Mouse (Mus musculus): ENCODE measurements around the gene Cacng5.

Gene Cacng5

DNA sequence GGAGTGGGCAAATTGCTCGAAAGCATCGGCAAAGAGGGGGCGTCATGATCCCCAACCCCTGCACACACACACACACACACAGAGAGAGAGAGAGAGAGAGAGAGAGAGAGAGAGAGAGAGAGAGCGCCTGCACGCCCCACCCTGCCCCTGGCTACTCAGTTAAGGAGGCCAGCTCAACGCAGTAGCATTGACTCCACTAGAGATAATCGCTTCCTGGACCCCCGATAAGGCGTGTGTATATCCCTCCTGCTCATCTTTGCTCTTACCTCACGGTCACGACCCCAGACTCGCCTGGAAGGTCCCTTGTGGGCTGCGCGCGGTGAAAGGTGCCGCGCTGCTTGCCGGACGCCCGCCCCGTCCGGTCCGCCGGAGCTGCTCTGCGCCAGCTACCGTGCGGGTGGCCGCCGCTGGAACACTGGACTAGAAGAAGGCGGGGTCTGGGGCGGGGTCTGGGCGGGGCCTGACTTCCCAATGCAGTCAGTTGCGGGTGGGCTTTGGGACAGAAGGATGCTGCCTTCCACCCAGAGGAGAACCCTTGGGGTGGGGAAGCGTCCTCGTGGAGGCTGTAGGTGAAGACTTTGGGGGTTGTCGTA, at the start of gene Cacng5:
Cacng5 (minus strand) TSS at position 422 of the 593 bp plus-strand sequence.
- no peak for DNase-seq (ENCODE audit: extremely low read depth, low read depth)

DNA sequence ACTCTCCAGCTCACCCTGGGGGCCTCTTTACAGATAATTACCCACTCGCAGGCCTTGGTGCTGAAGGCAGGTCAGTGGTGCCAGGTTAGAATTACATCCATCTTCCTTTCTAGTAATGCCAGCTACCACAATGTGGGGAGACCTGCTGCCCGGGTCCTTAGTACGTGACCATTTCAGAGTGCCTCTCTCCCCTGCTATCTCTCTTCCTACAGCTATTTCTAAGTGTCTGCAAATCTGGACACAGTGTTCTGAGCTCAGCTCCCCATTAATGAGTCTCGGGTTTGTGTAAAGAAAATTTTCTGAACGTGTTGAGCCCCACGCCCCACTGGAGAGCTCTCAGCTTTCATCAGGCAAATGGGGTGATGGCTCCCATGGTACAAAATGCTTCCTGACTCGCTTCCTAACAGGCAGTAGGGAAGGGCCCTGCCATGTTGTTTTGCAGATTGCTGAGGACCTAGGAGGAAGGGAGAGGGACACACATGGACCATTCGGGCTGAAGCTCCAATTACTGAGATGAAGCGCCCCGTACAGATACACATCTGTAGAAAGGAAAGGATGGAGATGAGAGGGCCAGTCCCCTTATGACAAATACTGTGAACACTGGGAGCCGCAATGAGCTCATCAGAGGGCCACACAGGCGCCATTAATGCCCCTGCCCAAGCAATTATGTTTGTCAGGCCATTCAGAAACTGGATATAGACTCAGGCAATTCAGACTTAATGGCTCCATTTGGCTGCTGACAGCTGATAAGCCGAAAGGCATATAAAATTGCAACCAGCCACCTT, 42.9 kb upstream of the Cacng5 start:
- no peak for DNase-seq (ENCODE audit: extremely low read depth, low read depth)

DNA sequence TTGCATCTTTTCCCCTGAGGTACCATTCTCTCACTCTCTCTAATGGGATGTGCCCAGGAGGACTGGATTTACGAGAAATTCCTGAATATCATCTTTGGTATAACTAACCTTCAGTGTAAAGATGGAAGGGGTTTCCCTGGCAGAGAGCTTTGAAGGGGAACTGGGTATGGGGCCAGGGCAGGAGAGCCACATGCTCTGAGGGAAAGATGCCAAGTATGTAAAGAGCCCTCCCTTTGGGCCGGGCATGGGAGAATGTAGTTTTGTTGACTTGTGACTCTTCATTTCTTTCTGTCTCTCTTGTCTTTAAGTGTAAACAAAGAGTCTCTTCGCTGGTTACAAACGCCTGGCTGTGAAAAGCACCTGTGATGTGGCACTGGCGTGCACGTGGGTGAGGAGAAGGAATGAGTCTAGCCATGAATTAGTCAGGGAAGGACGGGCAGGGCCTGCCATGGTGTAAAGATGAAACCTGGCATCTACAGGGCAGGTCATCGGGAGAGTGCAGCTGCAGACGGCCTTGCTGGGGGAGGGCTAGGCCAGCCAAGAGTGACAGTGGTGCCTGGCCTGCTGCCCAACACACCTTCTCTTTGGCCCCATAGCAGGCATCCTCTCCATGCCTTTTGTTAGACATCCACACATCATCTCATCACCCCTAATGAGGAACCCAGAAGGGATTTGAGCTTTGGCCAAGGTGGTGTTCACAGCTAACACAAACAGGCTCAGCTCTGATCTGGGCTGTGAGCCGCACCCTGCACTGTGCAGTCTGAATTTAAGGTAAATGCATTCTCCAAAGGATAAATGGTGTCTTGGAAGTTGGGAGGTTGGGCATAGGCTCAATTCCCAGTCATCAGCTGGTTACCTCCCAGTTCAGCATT, 40.6 kb upstream of the Cacng5 start:
- no peak for DNase-seq (ENCODE audit: extremely low read depth, low read depth)

DNA sequence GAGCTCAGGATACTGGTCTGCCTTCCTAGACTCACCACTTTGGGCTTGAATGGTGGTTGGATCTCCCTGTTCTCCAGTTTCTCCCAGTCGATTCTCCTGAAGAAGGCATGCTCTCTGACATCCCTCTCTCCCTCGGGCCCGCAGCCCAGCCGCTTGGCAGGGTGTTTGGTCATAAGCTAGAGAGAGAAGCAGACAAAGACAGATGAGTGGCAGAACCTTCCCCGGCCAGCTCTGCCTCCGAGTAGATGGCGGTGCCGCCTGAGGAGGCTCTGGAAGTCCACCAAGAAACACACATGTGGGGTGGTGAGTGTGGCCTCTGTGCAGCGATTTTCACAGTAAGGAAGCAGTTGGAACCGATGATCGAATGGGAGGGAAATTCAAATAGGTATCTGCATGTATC, 36.6 kb upstream of the Cacng5 start:
- no peak for DNase-seq (ENCODE audit: extremely low read depth, low read depth)

DNA sequence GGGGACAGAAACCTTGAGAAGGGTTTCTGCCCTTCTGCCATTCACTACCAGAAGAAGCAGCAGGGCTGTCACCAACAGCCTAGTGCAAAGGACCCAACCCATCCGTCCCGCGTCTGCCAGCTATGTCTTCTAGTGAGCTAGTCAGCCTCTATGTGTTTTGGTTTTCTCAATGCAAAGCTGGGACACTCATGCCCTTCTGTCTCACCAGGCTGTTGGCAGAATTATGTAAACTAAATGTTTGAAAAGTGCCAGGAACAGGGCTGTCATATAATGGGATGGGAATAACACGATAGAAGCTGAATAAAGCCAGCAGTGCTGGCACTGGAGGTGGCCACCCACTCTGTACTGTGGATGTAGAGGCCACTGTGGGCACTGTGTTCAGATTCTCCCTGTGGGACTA, 35.8 kb upstream of the Cacng5 start:
- DNase-seq (ENCODE audit: extremely low read depth, low read depth): no peak

DNA sequence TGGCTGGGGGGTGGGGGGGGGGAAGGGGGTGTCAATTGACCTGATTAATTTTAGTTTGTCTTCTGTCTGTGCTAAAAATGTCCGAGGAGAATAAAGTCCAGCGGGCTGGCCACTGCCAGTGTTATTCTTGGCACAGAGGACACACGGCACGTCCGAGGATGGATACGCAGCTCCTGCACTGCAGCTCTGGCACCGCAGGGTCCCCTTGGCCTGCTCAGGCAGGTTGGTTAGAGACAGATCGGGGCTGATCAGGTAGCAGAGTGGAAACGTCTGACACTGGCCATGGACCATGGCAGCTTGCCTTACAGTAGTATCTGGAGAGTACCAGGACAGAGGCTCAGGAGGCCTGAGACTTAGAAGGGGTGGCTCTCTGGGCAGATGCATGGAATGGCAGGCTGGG, 35.4 kb upstream of the Cacng5 start:
- no peak for DNase-seq (ENCODE audit: extremely low read depth, low read depth)

DNA sequence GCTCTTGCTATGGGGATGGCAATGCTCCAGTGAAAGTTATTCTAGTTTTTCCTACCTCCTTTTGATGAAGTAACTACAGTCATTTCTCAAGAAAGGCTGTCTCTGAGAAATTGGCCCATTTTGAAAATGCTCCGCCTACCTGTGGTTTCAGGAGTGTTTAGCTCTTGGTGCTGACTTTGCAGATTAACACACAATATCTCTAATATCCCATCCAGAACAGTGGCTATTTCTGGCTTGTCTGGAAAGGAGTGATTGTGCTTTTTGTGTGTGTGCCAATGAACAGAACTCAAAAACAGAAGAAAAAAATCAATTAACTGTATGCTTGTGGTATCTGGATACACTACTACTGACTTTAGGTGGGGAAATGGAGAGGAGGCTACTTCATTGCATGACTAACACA, 33.1 kb upstream of the Cacng5 start:
- no peak for DNase-seq (ENCODE audit: extremely low read depth, low read depth)

DNA sequence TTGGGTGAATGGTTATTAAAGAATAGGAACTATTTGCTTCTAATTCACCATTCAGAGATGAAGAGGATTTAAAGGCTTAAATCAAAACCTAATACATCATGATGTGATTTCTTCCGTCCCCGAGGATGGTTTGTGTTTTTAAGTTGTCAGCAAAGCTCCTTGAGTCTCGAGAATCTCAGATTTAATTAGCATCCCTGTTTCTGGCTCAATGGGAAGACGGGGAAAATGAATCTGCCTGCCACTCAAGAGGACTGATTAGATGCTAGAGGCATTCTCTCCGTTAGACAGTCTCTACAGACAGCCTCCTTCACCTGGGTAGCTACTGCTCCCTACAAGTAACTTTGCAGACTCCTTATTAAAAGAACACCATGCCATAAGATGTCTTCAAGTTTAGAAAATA, 32.0 kb upstream of the Cacng5 start:
- DNase-seq (ENCODE audit: extremely low read depth, low read depth): no peak

DNA sequence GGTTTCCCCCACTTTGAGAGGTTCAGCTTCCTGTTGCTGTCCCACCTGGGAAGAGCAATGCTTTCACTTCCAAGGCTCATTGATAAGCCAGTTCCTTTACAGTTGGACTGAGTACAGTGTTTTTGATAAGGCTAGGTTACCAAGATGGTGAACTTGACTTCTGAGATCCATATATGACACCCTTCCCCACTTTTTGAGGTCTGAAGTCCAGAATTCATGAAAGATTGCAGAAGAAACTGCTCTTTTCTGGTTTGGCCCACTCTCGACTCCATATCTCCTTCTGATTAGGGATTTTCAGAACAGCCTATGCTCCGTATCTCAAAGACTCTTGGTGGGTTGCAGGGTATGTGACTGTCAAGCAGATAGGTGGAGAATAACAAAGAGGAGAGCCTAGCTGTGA, 22.1 kb upstream of the Cacng5 start:
- no peak for DNase-seq (ENCODE audit: extremely low read depth, low read depth)

DNA sequence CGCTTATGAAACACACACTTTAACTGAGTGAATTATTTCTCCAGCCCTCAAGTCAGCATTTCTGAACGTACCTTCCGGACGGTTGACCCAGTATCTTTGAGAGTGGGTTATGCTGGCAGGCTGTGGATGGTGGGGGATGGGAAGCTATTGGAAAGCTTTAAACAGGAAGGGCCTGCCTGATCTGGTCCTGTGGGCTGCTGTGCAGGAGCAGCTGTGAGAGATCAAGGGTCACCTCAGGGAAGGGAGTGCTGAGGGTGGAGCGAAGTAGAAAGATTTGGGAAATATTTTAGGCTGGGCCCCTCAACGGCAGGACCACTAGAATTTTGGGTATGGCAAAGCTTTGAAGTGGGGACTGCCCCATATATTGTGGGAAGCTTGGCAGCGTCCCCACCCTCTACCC, 16.9 kb upstream of the Cacng5 start:
- no peak for DNase-seq (ENCODE audit: extremely low read depth, low read depth)

DNA sequence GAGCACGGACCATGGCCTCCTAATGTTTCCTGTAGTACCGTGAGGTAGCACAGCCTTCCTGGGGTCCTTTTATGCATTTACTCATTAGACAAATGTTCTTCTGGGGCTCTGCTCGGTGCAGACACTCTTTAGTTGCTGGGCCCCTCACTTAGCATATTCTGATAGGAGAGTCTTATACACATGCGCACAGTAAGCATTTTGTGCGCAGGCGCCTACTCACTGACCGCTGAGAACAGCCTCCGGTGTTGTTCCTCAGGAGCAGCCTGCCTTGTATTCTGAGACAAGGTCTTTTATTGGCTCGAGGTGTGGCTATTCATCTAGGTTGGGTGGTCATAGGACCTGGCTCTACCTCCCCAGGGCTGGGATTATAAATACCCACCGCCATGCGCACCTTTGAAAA, 16.4 kb upstream of the Cacng5 start:
- DNase-seq (ENCODE audit: extremely low read depth, low read depth): no peak

DNA sequence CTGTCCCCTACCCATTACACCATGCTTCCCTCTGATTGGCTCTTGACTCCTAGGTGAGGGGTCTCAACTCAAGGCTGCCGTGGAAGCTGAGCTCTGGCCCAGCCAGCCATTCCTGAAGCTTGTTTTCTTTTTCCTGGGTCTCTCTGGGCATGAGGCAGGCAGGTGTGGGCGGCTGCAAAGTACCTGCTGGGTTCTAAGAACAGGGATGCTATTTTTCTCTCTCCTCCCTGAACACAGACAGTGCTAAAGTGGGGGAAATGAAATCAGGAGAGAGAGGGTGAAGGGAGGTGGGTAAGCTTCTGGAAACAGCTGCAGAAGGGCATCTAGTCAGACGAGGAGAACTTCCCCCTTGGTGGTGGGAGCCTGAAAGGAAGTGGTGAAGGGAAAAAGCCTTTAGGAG, 14.9 kb upstream of the Cacng5 start:
- DNase-seq (ENCODE audit: extremely low read depth, low read depth): no peak

DNA sequence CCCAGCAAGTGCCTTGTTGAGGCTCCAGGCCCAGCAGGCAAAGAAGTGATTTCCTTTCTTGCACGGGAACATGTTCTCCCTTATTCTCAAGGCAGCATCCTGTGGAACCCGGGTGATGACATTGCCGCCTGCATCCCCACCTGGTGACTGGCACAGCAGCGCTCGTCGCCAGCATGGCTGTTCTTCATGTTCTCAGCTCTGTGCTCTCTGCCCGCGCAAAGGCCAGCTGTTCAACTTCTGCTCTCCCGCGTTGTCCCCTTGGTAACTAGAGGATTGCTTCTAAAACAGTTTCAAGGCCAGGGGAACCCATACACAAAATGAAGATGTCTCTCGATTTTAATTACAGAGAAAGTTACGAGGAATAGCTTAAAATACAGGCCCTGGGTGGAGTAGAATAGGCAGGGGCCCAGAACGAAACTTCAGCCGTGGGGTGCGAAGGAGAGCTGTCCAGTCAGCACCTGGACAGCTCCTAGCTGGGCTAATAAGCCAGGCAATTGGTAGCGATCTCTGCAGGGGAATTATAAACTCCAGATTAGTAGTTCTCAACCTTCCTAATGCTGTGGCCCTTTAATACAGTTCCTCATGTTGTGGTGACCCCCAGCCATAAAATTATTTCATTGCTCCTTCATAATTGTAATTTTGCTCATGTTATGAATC, 5.1 kb upstream of the Cacng5 start:
- no peak for DNase-seq (ENCODE audit: extremely low read depth, low read depth)

DNA sequence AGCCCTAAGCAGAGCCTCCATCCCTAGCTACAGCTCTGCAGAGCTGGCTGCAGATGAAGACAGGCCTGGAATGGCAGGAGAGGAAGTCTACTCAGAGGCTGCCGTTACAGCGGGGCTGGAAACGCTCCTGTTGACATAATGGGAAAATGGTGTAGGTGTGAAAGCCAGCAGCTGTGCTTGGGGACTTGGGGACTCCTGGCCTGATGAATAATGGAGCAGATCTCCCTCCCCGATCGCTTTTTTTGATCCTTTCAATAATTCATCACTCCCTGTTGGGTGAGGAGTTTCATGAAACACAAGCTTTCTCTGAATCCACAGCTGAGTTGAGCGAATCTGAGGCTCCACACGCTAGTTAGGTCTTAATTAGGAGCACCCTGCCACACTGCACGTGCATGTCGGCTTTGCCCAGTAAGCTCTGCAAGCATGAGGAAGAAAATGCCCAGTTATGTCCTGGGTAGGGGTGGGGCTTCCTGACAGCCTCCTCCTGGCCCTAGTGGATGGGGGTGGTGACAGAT, 2.9 kb upstream of the Cacng5 start:
- DNase-seq (ENCODE audit: extremely low read depth, low read depth): no peak

DNA sequence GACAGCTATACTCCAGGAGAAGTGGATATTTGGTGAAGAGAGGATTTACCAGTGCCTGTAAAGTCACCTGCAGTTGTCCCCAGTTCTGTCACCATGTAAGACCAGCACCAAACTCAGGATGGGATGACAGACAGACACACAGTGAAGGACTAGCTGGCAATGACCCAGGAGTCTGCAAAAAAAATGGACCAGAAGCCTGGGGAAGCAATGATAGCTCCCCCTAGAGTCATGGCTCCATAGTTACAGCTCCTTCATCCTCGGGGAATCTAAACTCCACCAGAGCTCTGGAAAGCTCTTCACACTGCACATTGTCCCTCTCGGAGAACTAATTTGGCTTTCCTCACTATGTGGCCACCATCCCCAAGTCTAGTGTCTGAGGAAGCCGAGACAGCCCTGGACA, 1.5 kb downstream of the Cacng5 start:
- DNase-seq (ENCODE audit: extremely low read depth, low read depth): no peak

DNA sequence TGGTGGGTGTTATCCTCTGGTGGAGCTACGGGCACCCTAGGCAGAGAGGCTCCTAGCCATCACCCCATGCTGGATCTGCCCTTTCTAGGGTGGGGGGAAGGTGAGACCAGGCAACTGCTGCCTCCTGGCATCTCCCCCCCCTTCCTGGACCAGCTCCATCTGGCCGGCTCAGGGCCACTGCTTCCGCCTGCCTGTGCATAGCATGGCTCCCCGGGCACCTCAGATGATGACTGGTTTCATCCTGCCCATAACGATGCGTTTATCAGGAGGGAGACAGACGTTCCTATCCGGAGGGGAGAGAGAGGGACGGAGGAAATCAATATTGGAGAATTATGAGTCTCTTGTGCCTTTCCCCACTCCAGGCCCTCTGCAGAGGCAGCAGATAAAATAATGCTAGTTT, 9.5 kb downstream of the Cacng5 start:
- DNase-seq (ENCODE audit: extremely low read depth, low read depth): no peak

DNA sequence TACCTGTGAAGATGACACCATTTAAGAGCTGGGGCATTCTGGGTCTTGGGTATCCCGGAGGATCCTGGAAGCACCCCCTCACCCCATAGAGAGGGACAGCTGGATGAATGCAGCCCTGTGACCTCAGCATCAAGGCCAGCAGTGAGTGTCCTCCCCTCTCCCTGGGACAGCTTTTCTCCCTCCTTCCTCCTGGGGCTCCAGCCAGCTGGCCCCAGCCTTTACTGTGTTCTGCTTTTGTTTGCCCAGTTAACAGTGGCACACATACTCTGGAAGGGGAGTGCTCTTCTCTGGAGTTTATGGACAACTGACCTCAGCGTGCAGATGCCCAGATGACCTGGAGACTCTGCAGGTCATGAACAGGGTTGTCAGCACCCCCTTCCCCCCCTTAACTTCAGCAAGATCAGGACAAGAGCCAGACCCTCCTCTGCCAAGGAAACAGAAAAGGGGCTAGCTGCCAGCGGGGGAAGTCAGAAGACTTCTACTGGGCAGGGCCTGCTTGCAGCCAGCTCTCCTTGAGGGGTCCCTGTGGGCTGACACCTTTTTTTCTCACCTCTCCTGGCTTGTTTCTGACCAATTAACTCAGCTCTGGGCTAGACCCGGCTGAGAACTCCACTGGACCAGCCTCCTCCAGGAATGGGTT, 10.8 kb downstream of the Cacng5 start:
- DNase-seq (ENCODE audit: extremely low read depth, low read depth): no peak

DNA sequence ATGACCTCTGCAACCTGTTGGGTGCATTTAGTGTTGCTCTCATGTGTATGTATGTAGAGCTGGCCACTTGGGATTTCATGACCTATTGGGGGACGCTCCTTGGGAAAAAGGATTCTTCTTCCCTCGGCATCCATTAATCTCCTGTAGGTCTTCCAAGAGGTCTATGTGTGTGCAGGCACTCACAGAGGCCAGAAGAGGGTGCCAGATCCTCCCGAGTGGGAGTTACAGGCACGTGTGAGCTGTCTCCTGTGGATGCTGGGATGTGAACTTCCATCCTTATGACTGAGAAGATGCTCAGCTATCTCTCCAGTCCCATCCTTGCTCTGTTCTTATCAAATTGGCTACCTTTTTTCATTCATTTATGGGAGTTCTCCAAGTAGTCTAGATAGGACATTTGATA, 14.4 kb downstream of the Cacng5 start:
- DNase-seq (ENCODE audit: extremely low read depth, low read depth): no peak

DNA sequence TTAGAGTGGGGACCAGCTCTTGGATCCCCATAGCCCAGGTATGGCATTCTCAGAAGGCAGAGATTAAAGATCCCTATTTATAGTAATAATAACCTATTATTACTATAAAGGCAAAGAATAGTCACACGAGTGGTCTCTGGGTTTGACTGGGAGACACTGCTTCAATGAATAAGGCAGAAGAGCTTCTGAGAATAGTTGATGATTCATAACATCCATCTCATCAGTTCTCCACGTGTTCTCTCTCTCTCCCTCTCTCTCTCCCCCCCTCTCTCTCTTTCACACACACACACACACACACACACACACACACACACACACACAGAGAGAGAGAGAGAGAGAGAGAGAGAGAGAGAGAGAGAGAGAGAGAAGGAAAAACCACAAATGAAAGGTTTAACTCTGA, 16.2 kb downstream of the Cacng5 start:
- no peak for DNase-seq (ENCODE audit: extremely low read depth, low read depth)

DNA sequence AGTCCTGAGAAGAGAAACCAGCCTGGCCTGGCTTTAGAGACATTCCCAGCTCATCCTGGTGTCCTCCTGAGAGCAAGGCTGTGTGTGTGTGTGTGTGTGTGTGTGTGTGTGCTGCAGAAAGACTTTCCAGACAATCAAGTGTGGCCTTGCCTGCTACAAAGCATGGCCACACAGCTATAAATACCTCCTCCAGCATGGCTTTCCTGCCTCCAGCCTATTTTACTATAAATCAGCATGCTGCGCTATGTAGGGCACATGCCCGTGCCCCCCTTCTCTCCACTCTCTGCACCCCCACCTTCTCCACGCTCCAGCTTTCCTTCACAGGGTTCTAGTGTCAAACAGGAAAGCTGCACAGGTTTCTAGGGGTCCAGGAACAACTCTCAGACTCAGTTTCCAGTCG, 19.2 kb downstream of the Cacng5 start:
- DNase-seq (ENCODE audit: extremely low read depth, low read depth): no peak

DNA sequence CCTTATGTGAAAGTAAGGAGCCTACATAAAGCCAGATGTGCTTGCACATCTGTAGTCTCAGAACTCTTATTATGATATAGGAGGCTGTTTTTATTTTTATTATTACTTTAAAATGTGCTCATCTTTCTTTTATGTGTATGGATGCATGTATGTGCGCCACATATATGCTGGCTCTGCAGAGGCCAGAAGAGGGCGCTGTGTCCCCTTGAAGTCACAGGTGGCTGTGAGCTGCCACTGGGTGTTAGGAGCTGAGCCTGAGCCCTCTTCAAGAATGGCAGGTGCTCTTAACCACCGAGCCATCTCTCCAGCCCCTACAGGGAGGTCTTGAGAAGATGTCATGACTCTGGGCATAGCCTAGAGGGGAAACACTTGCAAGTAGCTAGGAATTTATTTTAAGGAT, 23.5 kb downstream of the Cacng5 start:
- no peak for DNase-seq (ENCODE audit: extremely low read depth, low read depth)
